Mouse (Mus musculus): Measurements from ENCODE around the gene Ccdc12.
"Not testable (repeated sequence)": the region's sequence is repeated elsewhere in the genome, so short reads cannot be mapped to it uniquely, and the experiment has no call there.

The Ccdc12 gene

DNA sequence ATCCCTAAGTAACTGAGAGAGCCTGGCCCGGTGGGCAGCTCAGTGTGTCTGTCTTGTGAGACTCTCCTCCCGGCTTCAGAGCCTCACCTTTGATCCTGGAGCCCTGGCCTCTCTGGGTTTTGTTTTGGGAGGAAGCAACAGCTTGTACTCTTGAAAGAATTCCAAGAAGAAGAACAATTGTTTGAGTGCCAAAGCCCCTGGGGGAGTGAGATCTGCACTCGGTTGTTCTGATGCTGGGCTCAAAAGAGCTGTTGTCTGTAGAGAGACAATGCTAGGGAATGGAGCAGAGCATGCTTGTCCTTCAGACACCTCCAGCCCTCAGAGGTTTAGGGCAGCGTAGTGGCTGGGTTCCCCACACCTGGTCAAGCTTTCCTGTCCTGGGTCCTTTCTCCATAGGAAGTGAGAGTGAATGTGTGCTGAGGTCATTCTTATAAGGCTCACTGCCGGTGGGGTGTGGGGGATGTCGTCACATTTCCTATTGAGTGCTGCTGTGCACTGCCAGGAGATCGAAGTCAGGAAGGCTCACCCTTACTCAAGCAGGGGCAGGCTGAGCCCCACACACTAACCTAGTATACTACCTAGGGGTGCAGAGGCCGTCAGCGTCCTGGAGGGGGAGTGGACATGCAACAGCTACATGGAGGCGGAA lies 16.9 kb downstream of the Ccdc12 start:
- DNase-seq (ENCODE audit: low read depth) = no peak

GRCm38 (mm10) chr9:110676492-110676911 lies 20.2 kb downstream of the Ccdc12 start:
- DNase-seq (ENCODE audit: low read depth) = peak; percentile 72

GRCm38 (mm10) chr9:110678886-110679285 lies 22.6 kb downstream of the Ccdc12 start:
- DNase-seq (ENCODE audit: low read depth) = no peak

GRCm38 (mm10) chr9:110680736-110681507 lies 24.6 kb downstream of the Ccdc12 start:
- no peak for DNase-seq (ENCODE audit: low read depth)

DNA sequence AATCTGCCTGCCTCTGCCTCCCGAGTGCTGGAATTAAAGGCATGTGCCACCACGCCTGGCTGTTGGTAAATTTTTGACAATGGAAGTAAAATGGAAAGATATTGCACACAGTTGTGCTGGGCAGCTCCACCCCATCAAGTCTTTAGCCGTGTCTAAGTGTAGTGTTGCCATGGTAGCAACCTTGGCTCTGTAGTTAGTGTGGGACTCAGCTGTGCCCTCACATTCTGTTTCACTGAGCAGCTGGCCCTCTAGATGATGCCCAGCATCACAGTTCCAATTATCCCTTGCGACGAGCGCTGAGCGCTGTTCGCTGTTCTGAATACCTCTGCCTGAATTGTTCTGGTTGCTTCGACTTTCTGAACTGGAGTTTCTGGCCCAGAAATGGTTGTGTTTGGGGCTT lies 25.5 kb downstream of the Ccdc12 start:
- DNase-seq (ENCODE audit: low read depth) = no peak

DNA sequence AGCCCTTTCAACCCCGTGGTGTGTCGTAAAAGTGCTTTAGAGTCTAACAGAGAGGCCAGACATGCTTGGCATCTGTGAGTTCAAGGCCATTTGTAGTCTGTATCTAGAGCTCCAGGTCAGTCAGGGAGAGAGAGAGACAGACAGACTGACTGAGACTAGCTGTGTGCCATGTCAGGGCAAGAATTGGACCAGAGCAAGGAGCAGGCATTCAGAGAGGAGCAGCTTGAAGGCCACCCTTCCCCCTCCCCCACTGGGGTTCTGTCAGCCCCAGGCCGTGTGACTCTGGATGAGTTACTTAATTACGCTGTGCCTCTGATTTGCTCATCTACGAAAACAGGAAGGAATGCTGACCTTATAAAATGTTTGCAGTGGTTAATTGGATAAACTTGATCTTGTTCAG lies 26.0 kb downstream of the Ccdc12 start:
- DNase-seq (ENCODE audit: low read depth) = no peak

DNA sequence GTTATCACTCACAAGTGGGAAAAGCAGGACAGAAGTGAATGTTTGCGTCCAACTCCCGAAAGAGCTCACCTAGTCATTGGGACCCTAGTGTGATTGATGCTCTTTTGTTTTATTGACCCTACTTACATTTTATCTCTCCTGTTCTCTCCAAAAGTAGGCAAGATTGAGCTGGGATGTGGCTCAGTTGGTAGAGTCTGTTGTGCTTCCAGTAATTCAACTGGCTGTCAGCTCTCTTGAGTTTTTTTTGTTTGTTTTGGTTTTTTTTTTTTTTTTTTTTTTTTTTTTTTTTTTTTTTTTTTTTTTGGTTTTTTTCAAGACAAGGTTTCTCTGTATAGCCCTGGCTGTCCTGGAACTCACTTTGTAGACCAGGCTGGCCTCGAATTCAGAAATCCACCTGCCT lies 26.4 kb downstream of the Ccdc12 start:
- not testable (repeated sequence) for DNase-seq (ENCODE audit: low read depth)

DNA sequence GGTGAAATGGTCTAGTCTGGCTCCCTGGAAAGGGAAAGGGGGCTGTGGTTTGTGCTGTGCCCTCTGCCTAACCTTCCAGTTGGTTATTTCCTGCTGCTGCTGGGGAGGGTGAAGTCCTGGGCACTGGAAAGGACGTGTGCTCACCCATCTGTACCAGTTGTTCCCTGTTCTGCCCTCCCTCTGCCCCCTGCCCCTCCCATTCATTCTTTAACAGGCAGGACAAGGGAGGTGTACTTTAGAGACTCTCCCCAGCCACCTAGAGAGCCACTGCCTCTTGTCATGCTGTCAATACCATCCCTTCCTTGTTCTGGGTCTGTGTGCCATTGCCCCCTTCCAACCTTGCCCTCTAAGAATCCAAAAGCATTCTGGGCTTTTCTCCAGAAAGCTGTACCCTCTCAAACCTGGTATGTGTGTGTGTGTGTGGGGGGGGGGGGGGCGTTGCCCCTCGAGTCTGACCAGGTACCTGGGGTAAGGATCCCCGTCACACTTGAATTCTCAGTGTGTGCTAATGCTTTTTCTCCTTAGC lies 27.3 kb downstream of the Ccdc12 start:
- no peak for DNase-seq (ENCODE audit: low read depth)

GRCm38 (mm10) chr9:110684100-110684831 lies 28.0 kb downstream of the Ccdc12 start:
- DNase-seq (ENCODE audit: low read depth) = no peak

GRCm38 (mm10) chr9:110685187-110685586 lies 28.9 kb downstream of the Ccdc12 start:
- DNase-seq (ENCODE audit: low read depth) = no peak

- peak; percentile 44 for DNase-seq (ENCODE audit: low read depth)
Observed at GRCm38 (mm10) chr9:110685591-110685990, 29.3 kb downstream of the Ccdc12 start.

- DNase-seq (ENCODE audit: low read depth) = no peak
Observed at GRCm38 (mm10) chr9:110686472-110686871, 30.2 kb downstream of the Ccdc12 start.

DNA sequence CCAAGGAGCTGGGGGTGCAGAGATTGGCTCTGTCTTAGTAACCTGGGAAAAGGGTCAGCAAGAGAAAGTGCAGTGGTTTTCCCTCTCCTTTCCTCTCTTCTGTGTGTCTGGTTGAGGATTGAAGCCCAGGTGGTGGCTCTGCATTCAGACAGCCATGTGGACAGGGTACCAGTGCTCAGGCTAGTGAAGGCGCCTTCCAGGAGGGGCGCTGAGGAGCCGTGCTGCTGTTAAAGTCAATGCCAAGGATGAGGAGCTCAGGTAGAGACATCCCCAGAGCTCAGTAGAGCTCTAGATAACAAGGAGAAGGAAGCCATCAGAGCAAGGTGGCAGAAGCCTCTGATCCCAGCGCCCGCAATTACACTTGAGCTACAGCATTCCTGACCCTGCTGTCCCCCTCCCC lies 30.8 kb downstream of the Ccdc12 start:
- no peak for DNase-seq (ENCODE audit: low read depth)

GRCm38 (mm10) chr9:110687846-110688245 lies 31.5 kb downstream of the Ccdc12 start:
- no peak for DNase-seq (ENCODE audit: low read depth)

- no peak for DNase-seq (ENCODE audit: low read depth)
Observed at GRCm38 (mm10) chr9:110689261-110689779, 33.0 kb downstream of the Ccdc12 start.

- no peak for DNase-seq (ENCODE audit: low read depth)
Observed at GRCm38 (mm10) chr9:110695165-110695755, 39.0 kb downstream of the Ccdc12 start.

GRCm38 (mm10) chr9:110696427-110696826 lies 40.1 kb downstream of the Ccdc12 start:
- DNase-seq (ENCODE audit: low read depth) = no peak

- DNase-seq (ENCODE audit: low read depth) = no peak
Observed at GRCm38 (mm10) chr9:110697465-110697864, 41.2 kb downstream of the Ccdc12 start.

DNA sequence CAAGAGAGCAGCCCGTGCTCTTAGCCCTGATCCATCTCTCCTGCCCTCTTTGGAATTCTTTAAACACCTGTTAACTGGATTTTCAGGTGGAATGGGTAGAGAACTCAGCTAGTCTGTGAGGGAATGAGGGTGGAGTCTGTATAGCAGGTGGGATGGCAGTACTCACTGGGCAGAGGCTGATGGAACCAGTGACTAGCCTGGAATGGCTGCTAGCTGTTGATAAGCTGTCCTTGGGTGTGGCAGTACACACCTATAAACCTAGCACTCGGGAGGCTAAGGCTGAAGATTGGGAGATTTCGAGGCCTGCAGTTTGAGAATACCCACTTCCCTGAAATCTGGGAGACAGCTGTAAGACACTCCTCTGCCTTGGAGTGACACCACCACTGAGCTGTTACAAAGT lies 43.3 kb downstream of the Ccdc12 start:
- DNase-seq (ENCODE audit: low read depth) = no peak

GRCm38 (mm10) chr9:110701114-110702032 lies 45.1 kb downstream of the Ccdc12 start:
- no peak for DNase-seq (ENCODE audit: low read depth)

- no peak for DNase-seq (ENCODE audit: low read depth)
Observed at GRCm38 (mm10) chr9:110702848-110703247, 46.5 kb downstream of the Ccdc12 start.
